Mouse (Mus musculus): ENCODE results near the gene Nampt. TPM values are rescaled to one million over a fixed set of nuclear protein-coding genes. Genes with fewer than 3 reads are reported as not detected.

Nampt gene
- 2.7 and 3.5 TPM in 2 replicates for polyA plus RNA-seq (2012; rRNA removed)

DNA sequence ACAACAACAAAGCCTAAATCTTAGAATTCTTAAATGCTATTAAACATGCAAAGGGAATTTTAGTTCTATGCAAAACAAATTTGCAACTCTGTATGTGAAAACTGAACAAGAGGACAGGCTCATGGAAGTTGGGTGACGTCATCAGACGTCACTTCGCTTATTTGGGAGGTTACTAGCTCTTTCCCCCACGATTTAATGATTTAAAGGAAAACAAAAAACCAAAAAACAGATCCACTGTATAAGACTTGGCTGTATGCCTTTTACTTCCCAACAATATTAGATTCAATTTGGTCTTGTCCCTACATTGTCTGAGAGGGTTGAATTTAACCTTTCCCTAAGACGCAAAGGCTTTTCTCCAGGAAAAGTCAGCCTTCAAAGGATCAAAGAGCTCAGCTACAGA is at the start of gene Nampt:
Gene Nampt (plus strand): TSS at position 130 of the 400 bp plus-strand sequence.

Other genes starting within 250 kb of the Nampt start
- gene Sypl, start 134.3 kb downstream of the Nampt start, polyA plus RNA-seq (2012; rRNA removed): 21.6 and 33.6 TPM in 2 replicates

All from stomach, adult 2 months (tissue).